Mouse (Mus musculus) bone marrow macrophage, adult 2 months (primary cell): ENCODE data around the gene Kmt2d.

ENCODE experiments used
- CTCF ChIP-seq: IDR thresholded peaks from 2 replicates; pipeline ENCODE4 v1.5.1; 2012; ENCODE audit warnings: low read depth, mild to moderate bottlenecking, low read length, moderate library complexity
- POLR2A ChIP-seq: IDR thresholded peaks from 2 replicates; pipeline ENCODE4 v1.6.1; 2012; ENCODE audit warnings: mild to moderate bottlenecking, low read depth, low read length, borderline replicate concordance

DNA sequence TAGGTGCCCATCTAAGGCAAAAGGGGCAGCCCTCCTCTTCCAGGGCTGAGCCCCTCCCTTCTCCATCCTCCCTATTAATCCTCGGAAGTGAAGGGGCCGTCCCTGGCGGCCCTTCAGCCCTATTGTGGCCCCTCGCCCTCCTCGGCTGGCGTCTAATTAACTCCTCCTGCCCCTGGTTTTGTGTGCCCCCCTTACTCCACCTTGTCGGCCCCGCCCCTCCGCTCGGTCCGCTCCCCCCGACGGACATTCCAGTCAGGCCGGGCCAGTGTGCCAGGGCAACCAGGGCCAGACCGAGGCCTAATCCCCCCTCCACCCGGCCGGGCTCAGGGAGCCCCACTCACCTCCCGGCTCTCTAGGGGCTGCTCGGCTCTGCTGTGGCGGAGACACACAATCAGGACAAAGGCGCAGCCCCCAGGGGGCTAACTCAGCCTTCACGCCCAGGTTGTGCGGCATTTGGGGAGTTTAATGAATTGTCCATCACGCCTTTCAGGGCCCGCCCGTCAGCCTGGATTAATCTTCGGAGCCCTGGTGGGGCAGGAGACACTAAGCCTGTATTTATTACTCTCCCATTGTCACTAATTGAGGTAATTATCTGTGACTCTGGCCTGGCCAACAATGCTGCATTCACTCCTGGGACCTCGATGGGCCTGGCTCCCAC is 73.0 kb downstream of the Kmt2d start:
- TF ChIP-seq POLR2A (no peak), CTCF (no peak)
